Mouse (Mus musculus): Measurements from ENCODE around the gene Arl10. TPM values are rescaled to one million over a fixed set of nuclear protein-coding genes. Genes with fewer than 3 reads are reported as not detected.

Gene Arl10
- polyA plus RNA-seq, 1 experiment from 2014 or later: 34.5 TPM

- Histone ChIP-seq H3K9ac (ENCODE audit: low read length) (no peak overlapping the region), H3K9me3 (ENCODE audit: control insufficient read depth, low read length) (no peaks in the 10 kb centered on the region), H3K36me3 (ENCODE audit: control insufficient read depth, insufficient read depth, low read length) (peaks cover 20% of the 10 kb centered on the region), H3K4me2 (ENCODE audit: low read depth) (no peak overlapping the region), H3K27me3 (ENCODE audit: control insufficient read depth, insufficient read depth, low read length) (no peaks in the 10 kb centered on the region), H3K4me3 (ENCODE audit: low read depth, low read length) (no peak overlapping the region), H3K4me1 (ENCODE audit: control insufficient read depth, insufficient read depth, low read length) (peaks cover 8% of the 10 kb centered on the region), H3K27ac (ENCODE audit: low read depth, low read length) (no peak overlapping the region)
- ATAC-seq (ENCODE audit: insufficient read depth, low FRiP score, low TSS enrichment) (no peak), DNase-seq (ENCODE audit: low spot score) (no peak)
- WGBS: 90% methylated on average over 7 of the region's 7 CpGs
Measured at GRCm38 (mm10) chr13:54562562-54562961, 12.3 kb upstream of the Arl10 start.

DNA sequence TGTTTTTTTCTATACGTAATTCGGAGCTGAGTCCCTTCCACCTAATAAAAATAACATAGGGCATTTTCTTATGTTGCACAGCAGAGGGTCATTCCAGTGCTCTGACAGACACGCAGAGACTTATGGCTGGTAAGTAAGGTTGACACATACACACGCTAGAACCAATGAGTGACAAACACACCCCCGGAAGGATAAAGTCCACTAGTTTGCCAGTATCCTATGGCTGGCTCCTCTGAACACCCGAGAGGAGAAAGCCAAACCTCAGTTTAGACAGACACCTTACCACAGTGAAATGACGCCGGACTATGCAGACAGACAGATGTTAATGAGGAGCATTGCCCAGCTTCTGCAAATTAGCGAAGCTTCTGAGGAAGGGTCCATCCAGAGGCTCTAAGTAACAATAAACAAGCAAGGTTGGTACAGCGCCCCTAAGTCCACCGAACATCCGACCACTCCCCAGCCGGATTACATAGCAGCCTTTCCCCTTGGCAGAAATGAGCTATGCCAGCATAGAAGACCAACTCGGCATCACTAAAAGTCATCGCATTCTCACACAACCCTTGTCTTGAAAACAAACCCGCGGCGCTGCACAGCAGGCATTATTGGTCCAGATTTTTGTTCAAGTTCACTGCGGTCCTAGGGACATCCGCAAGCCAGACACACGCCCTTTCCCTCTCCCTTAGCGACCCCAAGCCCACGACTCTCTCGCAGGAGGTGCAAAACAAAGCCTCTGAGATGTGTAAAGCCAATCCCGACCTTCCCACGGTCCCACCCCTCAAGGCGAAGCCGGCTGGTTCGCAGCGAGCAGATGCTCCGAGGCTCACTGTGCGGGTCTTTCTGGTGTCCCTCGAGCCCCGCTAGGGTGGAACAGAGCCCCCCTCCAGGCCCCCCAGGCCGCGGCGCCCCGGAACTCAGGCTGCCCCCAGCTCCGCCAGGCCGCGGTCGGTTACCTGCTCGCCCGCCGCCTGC, 10.3 kb upstream of the Arl10 start:
- H3K4me1 ChIP-seq (ENCODE audit: control insufficient read depth, insufficient read depth, low read length): peaks cover 8% of the 10 kb centered on the region
- H3K36me3 ChIP-seq (ENCODE audit: control insufficient read depth, insufficient read depth, low read length): peaks cover 13% of the 10 kb centered on the region
- WGBS: 14% methylated on average over 45 of the region's 45 CpGs
- no peaks in the 10 kb centered on the region for H3K27me3 ChIP-seq (ENCODE audit: control insufficient read depth, insufficient read depth, low read length)
- H3K27ac ChIP-seq (ENCODE audit: low read depth, low read length): peak overlapping the region; percentile 71; the same call in 1 of the 2 replicates
- peak overlapping the region; percentile 90 for H3K4me3 ChIP-seq (ENCODE audit: low read depth, low read length)
- H3K9me3 ChIP-seq (ENCODE audit: control insufficient read depth, low read length): no peaks in the 10 kb centered on the region
- H3K9ac ChIP-seq (ENCODE audit: low read length): peak overlapping the region; percentile 96
- peak overlapping the region; percentile 61 for H3K4me2 ChIP-seq (ENCODE audit: low read depth)
- DNase-seq (ENCODE audit: low spot score) (peak; percentile 39), ATAC-seq (ENCODE audit: insufficient read depth, low FRiP score, low TSS enrichment) (peak; percentile 53; the same call in 1 of the 2 replicates)

DNA sequence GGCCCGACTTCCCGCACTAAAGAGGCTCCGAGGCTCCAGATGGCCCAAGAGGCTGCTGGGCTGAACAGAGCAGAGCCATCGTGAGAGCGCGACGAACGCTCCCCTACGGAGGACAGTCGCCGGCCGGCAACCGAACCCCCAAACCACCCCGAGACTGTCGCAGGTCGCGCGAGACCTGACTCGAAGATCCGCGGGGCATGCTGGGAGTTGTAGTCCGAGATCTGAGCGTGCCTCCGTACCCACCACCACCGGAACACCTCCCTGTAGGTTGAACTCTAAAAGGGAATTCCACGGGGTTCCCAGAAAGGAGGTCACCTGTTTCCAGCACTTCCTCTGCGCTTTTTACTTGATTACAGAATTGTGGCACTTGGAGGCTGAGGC, 9.6 kb upstream of the Arl10 start, which contains the start of gene 4833439L19Rik:
Gene 4833439L19Rik, minus strand, starts transcription at position 235 of the 381 bp plus-strand sequence.
- Histone ChIP-seq H3K4me3 (ENCODE audit: low read depth, low read length) (peak within 1 kb of the TSS; percentile 90), H3K27me3 (ENCODE audit: control insufficient read depth, insufficient read depth, low read length) (no peaks in the 10 kb centered on the region), H3K27ac (ENCODE audit: low read depth, low read length) (peak within 1 kb of the TSS; percentile 71; the same call in 1 of the 2 replicates), H3K4me1 (ENCODE audit: control insufficient read depth, insufficient read depth, low read length) (peaks cover 8% of the 10 kb centered on the region), H3K9ac (ENCODE audit: low read length) (peak within 1 kb of the TSS; percentile 96), H3K4me2 (ENCODE audit: low read depth) (peak within 1 kb of the TSS; percentile 61), H3K9me3 (ENCODE audit: control insufficient read depth, low read length) (no peaks in the 10 kb centered on the region), H3K36me3 (ENCODE audit: control insufficient read depth, insufficient read depth, low read length) (peaks cover 7% of the 10 kb centered on the region)
- DNase-seq (ENCODE audit: low spot score) (peak; percentile 96), ATAC-seq (ENCODE audit: insufficient read depth, low FRiP score, low TSS enrichment) (peak; percentile 96)
- WGBS: 0% methylated on average over 27 of the region's 27 CpGs

DNA sequence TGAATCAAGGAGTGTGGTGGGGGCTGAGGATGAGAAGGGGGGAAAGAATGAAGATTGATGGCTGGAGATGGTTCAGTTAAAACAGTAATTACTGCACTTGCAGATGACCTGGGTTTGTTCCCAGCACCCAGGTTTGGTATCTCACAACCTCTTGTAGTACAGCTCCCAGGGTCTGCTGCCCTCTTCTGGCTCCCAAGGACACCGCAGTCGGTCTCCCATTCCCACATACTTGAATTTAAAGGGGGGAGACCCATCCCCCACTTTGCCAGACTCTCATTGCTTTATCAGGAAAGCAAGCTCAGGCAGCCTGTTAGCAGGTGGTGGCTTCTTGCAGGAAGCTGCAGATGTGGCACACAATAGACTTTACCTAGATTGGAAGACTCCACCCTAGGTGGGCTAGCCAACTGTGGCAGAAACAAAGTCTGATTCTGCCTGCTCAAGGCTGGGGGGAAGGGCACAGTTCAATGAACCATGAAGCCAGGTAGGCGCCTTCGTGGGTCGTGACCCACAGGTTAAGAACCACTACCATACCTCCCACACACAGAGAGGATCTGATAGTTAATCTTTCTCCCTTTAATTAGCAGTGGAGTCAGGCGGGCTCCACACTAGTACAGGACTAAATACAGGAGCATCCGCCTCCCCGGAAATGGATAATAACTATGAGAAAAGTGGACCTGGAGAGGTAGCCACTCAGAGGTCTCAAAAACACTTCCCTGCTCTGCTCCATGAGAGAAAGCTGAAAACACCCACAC, 9.0 kb upstream of the Arl10 start:
- H3K27me3 ChIP-seq (ENCODE audit: control insufficient read depth, insufficient read depth, low read length): no peaks in the 10 kb centered on the region
- peaks cover 2% of the 10 kb centered on the region; the same call in 1 of the 2 replicates for H3K36me3 ChIP-seq (ENCODE audit: control insufficient read depth, insufficient read depth, low read length)
- peak; percentile 52 for DNase-seq (ENCODE audit: low spot score)
- H3K4me2 ChIP-seq (ENCODE audit: low read depth): peak overlapping the region; percentile 43
- H3K4me3 ChIP-seq (ENCODE audit: low read depth, low read length): peak overlapping the region; percentile 90
- WGBS: 48% methylated on average over 8 of the region's 8 CpGs
- no peak overlapping the region for H3K9ac ChIP-seq (ENCODE audit: low read length)
- H3K27ac ChIP-seq (ENCODE audit: low read depth, low read length): no peak overlapping the region
- peak; percentile 69 for ATAC-seq (ENCODE audit: insufficient read depth, low FRiP score, low TSS enrichment)
- H3K4me1 ChIP-seq (ENCODE audit: control insufficient read depth, insufficient read depth, low read length): peaks cover 8% of the 10 kb centered on the region
- H3K9me3 ChIP-seq (ENCODE audit: control insufficient read depth, low read length): no peaks in the 10 kb centered on the region

DNA sequence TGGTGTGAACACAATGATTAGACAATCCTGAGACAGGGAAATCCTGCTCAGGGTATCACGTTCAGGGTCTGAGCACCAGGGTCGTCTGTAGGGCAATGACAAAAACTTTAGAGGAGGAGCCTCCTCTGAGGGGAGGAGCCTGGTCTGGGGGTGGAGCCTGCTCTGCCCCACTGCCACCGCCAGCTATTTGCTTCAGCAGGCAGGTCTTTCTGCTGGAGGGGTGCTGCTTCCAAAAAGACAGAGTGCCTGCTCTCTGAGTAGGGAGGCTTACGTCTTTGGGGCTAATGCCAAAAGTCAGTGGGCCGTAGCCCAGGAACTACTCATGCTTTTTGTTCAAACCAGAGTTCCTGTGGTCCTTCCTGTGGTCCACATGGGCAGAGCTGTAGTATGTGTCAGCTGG, 6.4 kb upstream of the Arl10 start:
- Histone ChIP-seq H3K9ac (ENCODE audit: low read length) (no peak overlapping the region), H3K9me3 (ENCODE audit: control insufficient read depth, low read length) (no peaks in the 10 kb centered on the region), H3K27ac (ENCODE audit: low read depth, low read length) (no peak overlapping the region), H3K27me3 (ENCODE audit: control insufficient read depth, insufficient read depth, low read length) (no peaks in the 10 kb centered on the region), H3K4me1 (ENCODE audit: control insufficient read depth, insufficient read depth, low read length) (peaks cover 6% of the 10 kb centered on the region), H3K4me3 (ENCODE audit: low read depth, low read length) (no peak overlapping the region), H3K36me3 (ENCODE audit: control insufficient read depth, insufficient read depth, low read length) (no peaks in the 10 kb centered on the region), H3K4me2 (ENCODE audit: low read depth) (no peak overlapping the region)
- ATAC-seq (ENCODE audit: insufficient read depth, low FRiP score, low TSS enrichment) (no peak), DNase-seq (ENCODE audit: low spot score) (no peak)
- 42% methylated on average over 5 of the region's 5 CpGs for WGBS

GRCm38 (mm10) chr13:54569282-54569681, 5.5 kb upstream of the Arl10 start:
- H3K27me3 ChIP-seq (ENCODE audit: control insufficient read depth, insufficient read depth, low read length): no peaks in the 10 kb centered on the region
- H3K36me3 ChIP-seq (ENCODE audit: control insufficient read depth, insufficient read depth, low read length): no peaks in the 10 kb centered on the region
- H3K9me3 ChIP-seq (ENCODE audit: control insufficient read depth, low read length): no peaks in the 10 kb centered on the region
- WGBS: 47% methylated on average over 1 of the region's 1 CpGs
- H3K4me3 ChIP-seq (ENCODE audit: low read depth, low read length): no peak overlapping the region
- DNase-seq (ENCODE audit: low spot score) (no peak), ATAC-seq (ENCODE audit: insufficient read depth, low FRiP score, low TSS enrichment) (no peak)
- H3K4me1 ChIP-seq (ENCODE audit: control insufficient read depth, insufficient read depth, low read length): peaks cover 1% of the 10 kb centered on the region
- H3K27ac ChIP-seq (ENCODE audit: low read depth, low read length): no peak overlapping the region
- no peak overlapping the region for H3K4me2 ChIP-seq (ENCODE audit: low read depth)
- no peak overlapping the region for H3K9ac ChIP-seq (ENCODE audit: low read length)

DNA sequence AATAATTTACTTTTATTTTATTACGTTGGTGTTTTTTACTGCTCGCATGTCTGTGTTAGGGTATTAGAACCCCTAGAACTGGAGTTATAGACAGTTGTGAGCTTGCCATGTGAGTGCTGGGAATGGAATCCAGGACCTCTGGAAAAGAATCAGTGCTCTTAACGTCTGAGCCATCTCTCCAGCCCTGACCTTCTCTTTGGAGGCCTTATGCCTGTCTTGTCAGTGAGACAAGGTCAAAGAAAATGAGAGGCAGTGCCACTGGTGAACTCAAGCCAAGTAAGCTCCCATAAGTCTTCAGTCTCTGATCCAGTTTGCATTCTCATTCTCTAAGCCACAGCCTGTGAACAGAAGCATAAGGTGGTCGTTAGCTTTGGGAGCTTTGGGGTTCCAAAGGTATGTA, 4.1 kb upstream of the Arl10 start:
- Histone ChIP-seq H3K36me3 (ENCODE audit: control insufficient read depth, insufficient read depth, low read length) (no peaks in the 10 kb centered on the region), H3K9me3 (ENCODE audit: control insufficient read depth, low read length) (no peaks in the 10 kb centered on the region), H3K4me1 (ENCODE audit: control insufficient read depth, insufficient read depth, low read length) (peaks cover 3% of the 10 kb centered on the region; the same call in 1 of the 2 replicates), H3K27ac (ENCODE audit: low read depth, low read length) (no peak overlapping the region), H3K9ac (ENCODE audit: low read length) (no peak overlapping the region), H3K4me3 (ENCODE audit: low read depth, low read length) (no peak overlapping the region), H3K27me3 (ENCODE audit: control insufficient read depth, insufficient read depth, low read length) (no peaks in the 10 kb centered on the region), H3K4me2 (ENCODE audit: low read depth) (no peak overlapping the region)
- DNase-seq (ENCODE audit: low spot score) (no peak), ATAC-seq (ENCODE audit: insufficient read depth, low FRiP score, low TSS enrichment) (no peak)
- 75% methylated on average over 4 of the region's 4 CpGs for WGBS

DNA sequence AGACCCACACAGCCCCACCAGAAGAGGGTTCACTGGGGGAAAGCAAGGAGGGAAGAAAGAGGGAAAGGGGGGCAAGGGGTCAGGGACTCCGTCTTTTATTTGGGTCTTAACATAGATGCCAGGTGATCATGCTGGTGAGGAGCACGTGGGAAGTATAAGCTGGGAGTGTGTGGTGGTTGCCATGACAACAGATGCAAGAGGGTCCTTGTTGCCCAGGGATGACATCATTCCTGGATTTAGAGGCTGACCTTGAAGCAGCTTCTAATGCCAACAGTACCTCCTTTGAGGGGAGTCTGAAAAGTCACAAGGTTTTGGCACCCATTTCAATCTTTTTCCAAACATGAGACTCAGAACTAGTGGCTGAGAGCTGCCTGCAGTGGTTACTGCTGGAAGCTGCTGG, 3.2 kb upstream of the Arl10 start:
- DNase-seq (ENCODE audit: low spot score) (no peak), ATAC-seq (ENCODE audit: insufficient read depth, low FRiP score, low TSS enrichment) (no peak)
- Histone ChIP-seq H3K4me2 (ENCODE audit: low read depth) (no peak overlapping the region), H3K9ac (ENCODE audit: low read length) (no peak overlapping the region), H3K27ac (ENCODE audit: low read depth, low read length) (no peak overlapping the region), H3K4me3 (ENCODE audit: low read depth, low read length) (no peak overlapping the region), H3K36me3 (ENCODE audit: control insufficient read depth, insufficient read depth, low read length) (no peaks in the 10 kb centered on the region), H3K27me3 (ENCODE audit: control insufficient read depth, insufficient read depth, low read length) (no peaks in the 10 kb centered on the region), H3K9me3 (ENCODE audit: control insufficient read depth, low read length) (no peaks in the 10 kb centered on the region), H3K4me1 (ENCODE audit: control insufficient read depth, insufficient read depth, low read length) (peaks cover 7% of the 10 kb centered on the region; the same call in 1 of the 2 replicates)
- WGBS: 33% methylated on average over 2 of the region's 2 CpGs

Measured in neural tube, embryonic 11.5 days (tissue).